ENCODE assay signal across 17 mouse cellular contexts in genomic region chr12:17752828-17753227, GRCm38 (mm10).
A peak's percentile ranks its signal among the peaks of the same experiment; 100 is the strongest.
DNase-seq lines count a peak whose midpoint lies in the region; ATAC-seq and TF ChIP-seq lines count a peak whose summit lies in the region.
"Had no signal": no experiment of that assay in that cellular context is flagged by ENCODE, and none has a peak within 500 bp of the region (broad histone marks: within the 10 kb centered on the region; RNA-seq: fewer than 3 reads in every experiment).

No protein-coding gene starts in this region.

- TF ChIP-seq POLR2A in cerebellum, adult 2 months (IDR thresholded peaks at IDR 0.05; ENCODE audit: borderline replicate concordance, insufficient read depth, low read length): no peak

- peak; percentile 67 for ATAC-seq in forebrain, embryonic 14.5 days
- ATAC-seq in hindbrain, postnatal 0 days: peak; percentile 62
- ATAC-seq in neural tube, embryonic 13.5 days (ENCODE audit: low read depth): no peak
- no peak for ATAC-seq in intestine, embryonic 15.5 days
- ATAC-seq: Patski had no signal

- no peaks in the 10 kb centered on the region for H3K27me3 ChIP-seq in cerebellum, adult 2 months (ENCODE audit: control insufficient read depth, insufficient read depth, low read length)
- H3K27me3 ChIP-seq in forebrain, embryonic 14.5 days (replicated peaks; ENCODE audit: control insufficient read depth, insufficient read depth, low read length): no peaks in the 10 kb centered on the region
- no peaks in the 10 kb centered on the region for H3K27me3 ChIP-seq in hindbrain, postnatal 0 days (ENCODE audit: insufficient read depth, low read length)
- no peaks in the 10 kb centered on the region for H3K27me3 ChIP-seq in neural tube, embryonic 13.5 days
- no peaks in the 10 kb centered on the region for H3K27me3 ChIP-seq in intestine, embryonic 15.5 days (replicated peaks)
- H3K27me3 ChIP-seq: heart, embryonic 12.5 days; limb, embryonic 15.5 days; lung, embryonic 15.5 days; megakaryocyte, embryonic 14.5 days; Patski had no signal

- TF ChIP-seq CTCF in cerebellum, adult 2 months (IDR thresholded peaks at IDR 0.05; ENCODE audit: borderline replicate concordance, insufficient read depth, low read depth, low read length): no peak
- TF ChIP-seq CTCF in hindbrain, postnatal 0 days (IDR thresholded peaks at IDR 0.05; ENCODE audit: low read depth): no peak

- H3K4me3 ChIP-seq in cerebellum, adult 2 months (replicated peaks; ENCODE audit: insufficient read depth, low read depth, low read length): no peak overlapping the region
- no peak overlapping the region for H3K4me3 ChIP-seq in forebrain, embryonic 14.5 days (ENCODE audit: low read depth, low read length)
- no peak overlapping the region for H3K4me3 ChIP-seq in hindbrain, postnatal 0 days (ENCODE audit: low read length)
- H3K4me3 ChIP-seq in neural tube, embryonic 13.5 days: no peak overlapping the region
- no peak overlapping the region for H3K4me3 ChIP-seq in intestine, embryonic 15.5 days (replicated peaks)
- H3K4me3 ChIP-seq: heart, embryonic 12.5 days; limb, embryonic 15.5 days; lung, embryonic 15.5 days; megakaryocyte, embryonic 14.5 days had no signal

- H3K4me1 ChIP-seq in cerebellum, adult 2 months (ENCODE audit: control insufficient read depth, insufficient read depth, low read length): peaks cover 35% of the 10 kb centered on the region
- H3K4me1 ChIP-seq in forebrain, embryonic 14.5 days (ENCODE audit: control insufficient read depth, insufficient read depth, low read length): peaks cover 12% of the 10 kb centered on the region; the same call in 1 of the 2 replicates
- no peaks in the 10 kb centered on the region for H3K4me1 ChIP-seq in hindbrain, postnatal 0 days (ENCODE audit: insufficient read depth, low read length)
- peaks cover 21% of the 10 kb centered on the region for H3K4me1 ChIP-seq in neural tube, embryonic 13.5 days (replicated peaks)
- H3K4me1 ChIP-seq in intestine, embryonic 15.5 days (replicated peaks): peaks cover 16% of the 10 kb centered on the region

- DNase-seq in cerebellum, adult 2 months: peak; percentile 34 to 47
- DNase-seq in cerebellum, adult 8-10 months: no peak
- peak; percentile 71 for DNase-seq in forebrain, embryonic 14.5 days (ENCODE audit: low spot score)
- DNase-seq in hindbrain, postnatal 0 days (ENCODE audit: low spot score): peak; percentile 46
- no peak for DNase-seq in spleen, postnatal 14 days (ENCODE audit: low spot score in 2 of 2)
- DNase-seq in layer of hippocampus, postnatal 10 days (ENCODE audit: low spot score in 2 of 2): no peak
- DNase-seq: adrenal gland, adult 2 months; gastrocnemius, postnatal 14 days had no signal

- H3K9me3 ChIP-seq in forebrain, embryonic 14.5 days (replicated peaks; ENCODE audit: control insufficient read depth, low read length): no peaks in the 10 kb centered on the region
- H3K9me3 ChIP-seq in hindbrain, postnatal 0 days (ENCODE audit: low read length): no peaks in the 10 kb centered on the region
- H3K9me3 ChIP-seq in neural tube, embryonic 13.5 days: no peaks in the 10 kb centered on the region
- no peaks in the 10 kb centered on the region for H3K9me3 ChIP-seq in intestine, embryonic 15.5 days
- H3K9me3 ChIP-seq: heart, embryonic 12.5 days; limb, embryonic 15.5 days; lung, embryonic 15.5 days had no signal

- H3K36me3 ChIP-seq in forebrain, embryonic 14.5 days (ENCODE audit: control insufficient read depth, insufficient read depth, low read length): no peaks in the 10 kb centered on the region
- H3K36me3 ChIP-seq in hindbrain, postnatal 0 days (ENCODE audit: insufficient read depth, low read length): no peaks in the 10 kb centered on the region
- no peaks in the 10 kb centered on the region for H3K36me3 ChIP-seq in neural tube, embryonic 13.5 days
- no peaks in the 10 kb centered on the region for H3K36me3 ChIP-seq in intestine, embryonic 15.5 days
- H3K36me3 ChIP-seq: heart, embryonic 12.5 days; limb, embryonic 15.5 days; lung, embryonic 15.5 days had no signal

- H3K4me2 ChIP-seq in forebrain, embryonic 14.5 days (ENCODE audit: low read length): no peak overlapping the region
- H3K4me2 ChIP-seq in hindbrain, postnatal 0 days (ENCODE audit: low read depth, low read length): no peak overlapping the region
- no peak overlapping the region for H3K4me2 ChIP-seq in neural tube, embryonic 13.5 days
- H3K4me2 ChIP-seq in intestine, embryonic 15.5 days (replicated peaks): no peak overlapping the region
- H3K4me2 ChIP-seq: heart, embryonic 12.5 days; limb, embryonic 15.5 days; lung, embryonic 15.5 days had no signal

- peak overlapping the region; percentile 2; the same call in 1 of the 2 replicates for H3K9ac ChIP-seq in forebrain, embryonic 14.5 days (ENCODE audit: low read length)
- no peak overlapping the region for H3K9ac ChIP-seq in hindbrain, postnatal 0 days (replicated peaks; ENCODE audit: low read length)
- peak overlapping the region; percentile 12; the same call in 1 of the 2 replicates for H3K9ac ChIP-seq in neural tube, embryonic 13.5 days
- H3K9ac ChIP-seq in intestine, embryonic 15.5 days: no peak overlapping the region
- H3K9ac ChIP-seq: heart, embryonic 12.5 days; limb, embryonic 15.5 days; lung, embryonic 15.5 days had no signal

- H3K27ac ChIP-seq in cerebellum, adult 2 months (ENCODE audit: insufficient read depth, low read length): no peak overlapping the region
- 0 out of 2 replicates have a peak overlapping the region, but pooled peaks have one; percentile 35 for H3K27ac ChIP-seq in forebrain, embryonic 14.5 days (ENCODE audit: low read depth, low read length)
- H3K27ac ChIP-seq in hindbrain, postnatal 0 days: peak overlapping the region; percentile 59; the same call in 1 of the 2 replicates
- peak overlapping the region; percentile 42; the same call in 1 of the 2 replicates for H3K27ac ChIP-seq in neural tube, embryonic 13.5 days (replicated peaks)
- no peak overlapping the region for H3K27ac ChIP-seq in intestine, embryonic 15.5 days
- H3K27ac ChIP-seq: kidney, postnatal 0 days; limb, embryonic 15.5 days; lung, embryonic 15.5 days; stomach, postnatal 0 days had no signal

- 24% methylated on average over 5 of the region's 5 CpGs for WGBS in cerebellum, adult 2 months
- 4% methylated on average over 5 of the region's 5 CpGs for WGBS in forebrain, embryonic 14.5 days
- 16% methylated on average over 5 of the region's 5 CpGs for WGBS in hindbrain, postnatal 0 days
- 33% methylated on average over 5 of the region's 5 CpGs for WGBS in neural tube, embryonic 13.5 days
- WGBS in intestine, embryonic 15.5 days: 61% methylated on average over 5 of the region's 5 CpGs

Comparison
In these comparisons a context has a peak if more than half of its experiments do, and no peak if none do; other contexts are left out.
1. DNase-seq: peak in cerebellum, adult 2 months (2 of 2), forebrain, embryonic 14.5 days (single experiment) and hindbrain, postnatal 0 days (single experiment); none in cerebellum, adult 8-10 months (single experiment), spleen, postnatal 14 days (0 of 2) and layer of hippocampus, postnatal 10 days (0 of 2).
2. H3K27ac ChIP-seq: peak in forebrain, embryonic 14.5 days (single experiment), hindbrain, postnatal 0 days (single experiment) and neural tube, embryonic 13.5 days (single experiment); none in cerebellum, adult 2 months (single experiment) and intestine, embryonic 15.5 days (single experiment).
3. ATAC-seq: peak in forebrain, embryonic 14.5 days (single experiment) and hindbrain, postnatal 0 days (single experiment); none in neural tube, embryonic 13.5 days (single experiment) and intestine, embryonic 15.5 days (single experiment).
4. H3K9ac ChIP-seq: peak in forebrain, embryonic 14.5 days (single experiment) and neural tube, embryonic 13.5 days (single experiment); none in hindbrain, postnatal 0 days (single experiment) and intestine, embryonic 15.5 days (single experiment).